Mouse (Mus musculus) hindbrain, embryonic 12.5 days (tissue): ENCODE data around the gene Msh5. TPM values are rescaled to one million over a fixed set of nuclear protein-coding genes. Genes with fewer than 3 reads are reported as not detected.

Experiments used
- ATAC-seq: fragments of 200-750 bp; cut with Nextera tagmentation; 2 replicates; pipeline ENCODE4 v1.8.0; 2017; ENCODE audit warnings: moderate TSS enrichment; ENCODE audit not compliant: low FRiP score
- H3K27ac ChIP-seq: fragments of 300-500 bp; sonication (generic); 2 replicates; pipeline ENCODE4 v1.5.1; 2016; ENCODE audit warnings: mild to moderate bottlenecking
- H3K27me3 ChIP-seq: fragments of 300-500 bp; sonication (generic); 2 replicates; pipeline ENCODE4 v1.6.1; 2016; ENCODE audit warnings: mild to moderate bottlenecking
- H3K36me3 ChIP-seq: fragments of 300-500 bp; sonication (generic); 2 replicates; pipeline ENCODE4 v1.6.1; 2016; ENCODE audit warnings: mild to moderate bottlenecking
- H3K4me1 ChIP-seq: fragments of 300-500 bp; sonication (generic); 2 replicates; pipeline ENCODE4 v1.6.1; 2016
- H3K4me2 ChIP-seq: fragments of 300-500 bp; sonication (generic); replicated peaks from 2 replicates; pipeline ENCODE4 v1.6.1; 2016; ENCODE audit warnings: mild to moderate bottlenecking
- H3K4me3 ChIP-seq: fragments of 300-500 bp; sonication (generic); 2 replicates; pipeline ENCODE4 v1.5.1; 2016; ENCODE audit warnings: mild to moderate bottlenecking
- H3K9ac ChIP-seq: fragments of 300-500 bp; sonication (generic); 2 replicates; pipeline ENCODE4 v1.6.1; 2016; ENCODE audit warnings: mild to moderate bottlenecking, moderate library complexity
- H3K9me3 ChIP-seq: fragments of 300-500 bp; sonication (generic); replicated peaks from 2 replicates; pipeline ENCODE4 v1.6.1; 2016; ENCODE audit warnings: mild to moderate bottlenecking
- WGBS: fragments of 180-500 bp; shearing (Covaris S2); methylation state at CpG from one replicate; pipeline ENCODE4 v1.1.7; 2016; 5-methylcytosine and 5-hydroxymethylcytosine counted together
- polyA plus RNA-seq: library from polyadenylated mRNA; unstranded; fragments of >200 nt; fragmentation: Nextera tagmentation; extraction: Ambion mirVana; gene quantifications from 2 replicates; pipeline ENCODE4 v1.2.1, GENCODE M21; 2016

Msh5 gene
- polyA plus RNA-seq: 3.0 and 3.1 TPM in 2 replicates

- ATAC-seq: peak; percentile 98
- peak within 1 kb of the TSS; percentile 62 for H3K27ac ChIP-seq
- H3K9ac ChIP-seq: peak within 1 kb of the TSS; percentile 81
- peaks cover 48% of the 10 kb centered on the region for H3K4me1 ChIP-seq
- no peaks in the 10 kb centered on the region for H3K9me3 ChIP-seq
- 3% methylated on average over 33 of the region's 33 CpGs for WGBS
- peak within 1 kb of the TSS; percentile 97 for H3K4me2 ChIP-seq
- peak within 1 kb of the TSS; percentile 53 for H3K4me3 ChIP-seq
- H3K27me3 ChIP-seq: no peaks in the 10 kb centered on the region
- H3K36me3 ChIP-seq: no peaks in the 10 kb centered on the region
These were observed at the start of gene Msh5 for GRCm38 (mm10) chr17:35046681-35047455. Gene Msh5 (minus strand): TSS chr17:35046745.

- peaks cover 12% of the 10 kb centered on the region for H3K4me1 ChIP-seq
- no peak for ATAC-seq
- no peaks in the 10 kb centered on the region for H3K27me3 ChIP-seq
- WGBS: 92% methylated on average over 15 of the region's 15 CpGs
- H3K9ac ChIP-seq: 0 out of 2 replicates have a peak overlapping the region, but pooled peaks have one; percentile 8
- H3K27ac ChIP-seq: no peak overlapping the region
- no peaks in the 10 kb centered on the region for H3K9me3 ChIP-seq
- no peak overlapping the region for H3K4me3 ChIP-seq
- no peak overlapping the region for H3K4me2 ChIP-seq
- H3K36me3 ChIP-seq: peaks cover 77% of the 10 kb centered on the region
These were observed 48.2 kb upstream of the Msh5 start for GRCm38 (mm10) chr17:35094475-35095365.

GRCm38 (mm10) chr17:35092403-35093198 lies 46.1 kb upstream of the Msh5 start:
- no peak overlapping the region for H3K4me2 ChIP-seq
- H3K27me3 ChIP-seq: no peaks in the 10 kb centered on the region
- H3K4me1 ChIP-seq: peaks cover 12% of the 10 kb centered on the region
- H3K9me3 ChIP-seq: no peaks in the 10 kb centered on the region
- peak overlapping the region; percentile 32; the same call in 1 of the 2 replicates for H3K9ac ChIP-seq
- WGBS: 90% methylated on average over 14 of the region's 14 CpGs
- H3K27ac ChIP-seq: no peak overlapping the region
- no peak overlapping the region for H3K4me3 ChIP-seq
- no peak for ATAC-seq
- H3K36me3 ChIP-seq: peaks cover 62% of the 10 kb centered on the region

GRCm38 (mm10) chr17:35090166-35090932 lies 43.8 kb upstream of the Msh5 start:
- Histone ChIP-seq H3K9me3 (no peaks in the 10 kb centered on the region), H3K27me3 (0 out of 2 replicates have a peak, but pooled peaks cover 5% of the 10 kb centered on the region), H3K9ac (peak overlapping the region; percentile 82), H3K4me1 (peaks cover 12% of the 10 kb centered on the region), H3K36me3 (peaks cover 42% of the 10 kb centered on the region), H3K4me2 (peak overlapping the region; percentile 67), H3K4me3 (peak overlapping the region; percentile 67), H3K27ac (peak overlapping the region; percentile 97; the same call in 1 of the 2 replicates)
- 69% methylated on average over 8 of the region's 8 CpGs for WGBS
- ATAC-seq: no peak

- Histone ChIP-seq H3K9me3 (no peaks in the 10 kb centered on the region), H3K4me1 (peaks cover 12% of the 10 kb centered on the region), H3K4me3 (peak within 1 kb of the TSS; percentile 67), H3K27ac (peak within 1 kb of the TSS; percentile 97), H3K4me2 (peak within 1 kb of the TSS; percentile 67), H3K27me3 (0 out of 2 replicates have a peak, but pooled peaks cover 6% of the 10 kb centered on the region), H3K9ac (peak within 1 kb of the TSS; percentile 82), H3K36me3 (peaks cover 28% of the 10 kb centered on the region)
- WGBS: 2% methylated on average over 67 of the region's 67 CpGs
- ATAC-seq: peak; percentile 98
These were observed 42.5 kb upstream of the Msh5 start, which contains the start of gene Abhd16a for GRCm38 (mm10) chr17:35088825-35089644. Gene Abhd16a (plus strand): TSS chr17:35089263.

- Histone ChIP-seq H3K4me3 (no peak overlapping the region), H3K9me3 (no peaks in the 10 kb centered on the region), H3K36me3 (peaks cover 21% of the 10 kb centered on the region), H3K4me1 (peaks cover 12% of the 10 kb centered on the region), H3K27me3 (0 out of 2 replicates have a peak, but pooled peaks cover 6% of the 10 kb centered on the region), H3K27ac (no peak overlapping the region), H3K4me2 (no peak overlapping the region), H3K9ac (no peak overlapping the region)
- ATAC-seq: no peak
- 43% methylated on average over 2 of the region's 2 CpGs for WGBS
These were observed 41.6 kb upstream of the Msh5 start for GRCm38 (mm10) chr17:35088151-35088550.

GRCm38 (mm10) chr17:35085208-35085865 lies 38.8 kb upstream of the Msh5 start, which contains the start of gene Ly6g6f:
Gene Ly6g6f (minus strand): TSS chr17:35085610.
- Histone ChIP-seq H3K9me3 (no peaks in the 10 kb centered on the region), H3K9ac (no peak within 1 kb of the TSS), H3K4me3 (no peak within 1 kb of the TSS), H3K36me3 (no peaks in the 10 kb centered on the region), H3K4me1 (peaks cover 6% of the 10 kb centered on the region), H3K4me2 (no peak within 1 kb of the TSS), H3K27me3 (0 out of 2 replicates have a peak, but pooled peaks cover 6% of the 10 kb centered on the region), H3K27ac (no peak within 1 kb of the TSS)
- WGBS: 79% methylated on average over 7 of the region's 7 CpGs
- ATAC-seq: no peak

GRCm38 (mm10) chr17:35083929-35084497 lies 37.5 kb upstream of the Msh5 start:
- no peak overlapping the region for H3K4me3 ChIP-seq
- H3K27ac ChIP-seq: no peak overlapping the region
- no peak overlapping the region for H3K4me2 ChIP-seq
- ATAC-seq: no peak
- no peaks in the 10 kb centered on the region for H3K36me3 ChIP-seq
- H3K27me3 ChIP-seq: peaks cover 8% of the 10 kb centered on the region; the same call in 1 of the 2 replicates
- no peaks in the 10 kb centered on the region for H3K9me3 ChIP-seq
- WGBS: 78% methylated on average over 3 of the region's 3 CpGs
- no peaks in the 10 kb centered on the region for H3K4me1 ChIP-seq
- no peak overlapping the region for H3K9ac ChIP-seq

GRCm38 (mm10) chr17:35082841-35083576 lies 36.5 kb upstream of the Msh5 start:
- Histone ChIP-seq H3K4me1 (peaks cover under 1% of the 10 kb centered on the region; the same call in 1 of the 2 replicates), H3K36me3 (no peaks in the 10 kb centered on the region), H3K4me2 (no peak overlapping the region), H3K27me3 (peaks cover 8% of the 10 kb centered on the region; the same call in 1 of the 2 replicates), H3K9me3 (no peaks in the 10 kb centered on the region), H3K27ac (no peak overlapping the region), H3K9ac (no peak overlapping the region), H3K4me3 (no peak overlapping the region)
- no peak for ATAC-seq
- 85% methylated on average over 16 of the region's 16 CpGs for WGBS
